Mouse (Mus musculus) stomach, postnatal 0 days (tissue): Measurements from ENCODE around the gene Nol9. TPM values are rescaled to one million over a fixed set of nuclear protein-coding genes. Genes with fewer than 3 reads are reported as not detected.

Experiments
- ATAC-seq: fragments of 200-750 bp; cut with Nextera tagmentation; 2 replicates; pipeline ENCODE4 v1.8.0; 2017; ENCODE audit not compliant: low FRiP score, low TSS enrichment
- DNase-seq: peaks from one replicate; pipeline ENCODE4 v3.0.0-alpha.2; 2016; ENCODE audit warnings: low spot score
- H3K27ac ChIP-seq: fragments of 300-500 bp; sonication (generic); replicated peaks from 2 replicates; pipeline ENCODE4 v1.5.1; 2014; ENCODE audit warnings: mild to moderate bottlenecking, control low read depth
- H3K27me3 ChIP-seq: fragments of 300-500 bp; sonication (generic); 2 replicates; pipeline ENCODE4 v1.6.1; 2014; ENCODE audit warnings: low read length; ENCODE audit not compliant: control insufficient read depth, insufficient read depth
- H3K36me3 ChIP-seq: fragments of 300-500 bp; sonication (generic); 2 replicates; pipeline ENCODE4 v1.6.1; 2014; ENCODE audit warnings: low read length, mixed read lengths; ENCODE audit not compliant: control insufficient read depth, insufficient read depth
- H3K4me1 ChIP-seq: fragments of 300-500 bp; sonication (generic); replicated peaks from 2 replicates; pipeline ENCODE4 v1.6.1; 2014; ENCODE audit warnings: antibody characterized with exemption; ENCODE audit not compliant: control insufficient read depth, insufficient read depth
- H3K4me2 ChIP-seq: fragments of 300-500 bp; sonication (generic); replicated peaks from 2 replicates; pipeline ENCODE4 v1.6.1; 2014; ENCODE audit warnings: low read depth, mild to moderate bottlenecking, control low read depth, moderate library complexity
- H3K4me3 ChIP-seq: fragments of 300-500 bp; sonication (generic); 2 replicates; pipeline ENCODE4 v1.5.1; 2014; ENCODE audit warnings: low read depth, low read length, control low read depth
- H3K9ac ChIP-seq: fragments of 300-500 bp; sonication (generic); 2 replicates; pipeline ENCODE4 v1.6.1; 2014; ENCODE audit warnings: mild to moderate bottlenecking, low read length, control low read depth, mixed read lengths
- H3K9me3 ChIP-seq: fragments of 300-500 bp; sonication (generic); 2 replicates; pipeline ENCODE4 v1.6.1; 2016; ENCODE audit warnings: low read length; ENCODE audit not compliant: control insufficient read depth
- CTCF ChIP-seq: IDR thresholded peaks from 2 replicates; pipeline ENCODE4 v1.5.1; 2016; ENCODE audit warnings: antibody characterized with exemption, low read depth, mild to moderate bottlenecking, moderate library complexity
- EP300 ChIP-seq: optimal IDR thresholded peaks from 2 replicates; pipeline ENCODE3; 2016; ENCODE audit warnings: antibody characterized with exemption
- WGBS: fragments of 180-500 bp; shearing (Covaris S2); extraction: QIAGEN DNeasy Blood & Tissue Kit; methylation state at CpG from one replicate; pipeline ENCODE4 v1.1.7; 2014; 5-methylcytosine and 5-hydroxymethylcytosine counted together
- polyA plus RNA-seq: library from polyadenylated mRNA; unstranded; fragments of >200 nt; fragmentation: Nextera tagmentation; extraction: Ambion mirVana; gene quantifications from 2 replicates; pipeline ENCODE4 v1.2.1, GENCODE M21; 2015

The Nol9 gene
- polyA plus RNA-seq, 1 experiment from 2014 or later: 11.2 TPM

DNA sequence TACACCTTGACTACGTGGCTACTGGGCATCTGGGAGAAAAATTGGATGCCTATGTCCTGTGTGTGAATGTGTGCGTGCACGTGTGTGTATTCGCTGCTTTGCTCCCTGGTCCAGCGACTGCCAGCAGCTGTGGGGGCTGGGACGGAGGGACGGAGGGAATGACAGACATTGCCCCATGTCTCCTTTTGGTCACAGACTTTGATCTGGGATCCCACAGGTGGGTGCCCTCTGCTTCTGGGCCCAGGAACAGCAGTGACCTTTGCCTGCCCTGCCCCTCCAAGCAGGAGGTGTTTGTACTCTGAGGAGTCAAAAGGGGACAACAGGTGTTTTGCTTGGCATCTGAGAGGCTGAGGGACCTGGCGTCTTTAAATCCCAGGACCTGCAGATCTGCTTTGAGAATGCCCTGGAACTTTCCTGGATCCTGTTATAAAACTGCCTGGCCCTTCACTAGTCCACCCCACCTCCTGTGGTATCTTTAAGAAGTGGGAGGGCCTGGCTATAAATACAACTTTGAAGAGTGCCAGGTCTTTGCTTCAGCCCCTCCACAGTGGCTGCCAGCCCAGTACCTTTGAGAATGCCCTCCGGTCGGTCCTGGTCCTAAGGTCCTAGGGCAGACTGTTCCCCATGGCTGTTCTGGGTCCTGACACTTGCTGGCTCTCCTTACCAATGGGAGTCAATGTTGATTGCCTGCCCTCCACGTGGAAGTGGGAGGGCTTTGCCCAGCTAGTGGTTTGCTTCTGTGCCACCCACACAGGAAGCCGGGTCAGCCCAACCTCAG is 25.9 kb upstream of the Nol9 start:
- TF ChIP-seq CTCF (no peak), EP300 (no peak)
- Histone ChIP-seq H3K36me3 (peaks cover 6% of the 10 kb centered on the region), H3K9me3 (no peaks in the 10 kb centered on the region), H3K27ac (no peak overlapping the region), H3K4me2 (no peak overlapping the region), H3K4me3 (no peak overlapping the region), H3K27me3 (no peaks in the 10 kb centered on the region), H3K9ac (0 out of 2 replicates have a peak overlapping the region, but pooled peaks have one; percentile 13), H3K4me1 (0 out of 2 replicates have a peak, but pooled peaks cover 4% of the 10 kb centered on the region)
- no peak for DNase-seq
- 80% methylated on average over 12 of the region's 12 CpGs for WGBS
- no peak for ATAC-seq

DNA sequence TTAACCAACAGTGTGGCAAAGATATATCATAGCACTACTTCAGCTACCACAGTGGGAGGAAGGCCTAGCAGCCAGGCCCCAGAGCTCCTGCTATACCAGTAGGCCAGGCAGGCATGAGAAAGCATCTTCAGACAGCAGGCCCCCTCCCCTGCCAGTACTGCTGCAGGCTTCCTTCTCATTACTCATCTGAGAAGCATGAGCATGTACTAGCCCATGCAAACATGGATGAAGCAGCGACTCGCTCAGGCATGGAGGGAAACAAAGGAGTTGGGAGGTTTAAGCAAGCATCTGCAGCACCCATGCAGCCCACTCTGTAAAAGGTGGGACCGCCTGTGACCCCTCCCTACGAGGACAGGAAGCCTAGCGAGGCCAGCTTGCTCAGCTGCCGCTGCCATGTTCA is 20.0 kb upstream of the Nol9 start:
- 65% methylated on average over 6 of the region's 6 CpGs for WGBS
- Histone ChIP-seq H3K27ac (0 out of 2 replicates have a peak overlapping the region, but pooled peaks have one; percentile 4), H3K27me3 (no peaks in the 10 kb centered on the region), H3K4me2 (no peak overlapping the region), H3K4me3 (no peak overlapping the region), H3K4me1 (no peaks in the 10 kb centered on the region; the same call in 1 of the 2 replicates), H3K36me3 (peaks cover 21% of the 10 kb centered on the region), H3K9me3 (no peaks in the 10 kb centered on the region), H3K9ac (peak overlapping the region; percentile 18; the same call in 1 of the 2 replicates)
- ATAC-seq: no peak
- no peak for DNase-seq
- TF ChIP-seq CTCF (no peak), EP300 (no peak)

DNA sequence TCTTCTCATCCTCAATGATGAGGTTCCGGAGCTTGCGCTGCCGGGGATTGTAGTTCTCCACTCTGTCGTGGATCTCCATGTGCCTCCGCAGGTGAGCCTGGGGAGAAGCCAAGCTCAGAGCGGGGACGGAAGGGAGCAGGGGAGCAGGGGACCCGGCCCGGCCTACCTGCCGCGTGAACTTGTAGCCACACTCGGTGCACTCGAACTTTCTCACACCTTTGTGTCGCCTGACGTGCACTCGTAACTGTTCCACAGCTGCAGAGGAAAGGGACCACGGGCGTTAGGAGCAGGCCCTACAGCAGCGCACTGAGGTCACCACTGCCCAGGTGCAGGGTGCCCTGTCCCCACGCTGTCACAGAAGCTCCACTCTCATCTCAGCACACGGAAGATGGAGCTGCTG is 19.1 kb upstream of the Nol9 start:
- TF ChIP-seq CTCF (no peak), EP300 (no peak)
- ATAC-seq (no peak), DNase-seq (no peak)
- no peak overlapping the region for H3K4me3 ChIP-seq
- H3K27ac ChIP-seq: peak overlapping the region; percentile 35
- WGBS: 86% methylated on average over 20 of the region's 21 CpGs
- no peak overlapping the region for H3K4me2 ChIP-seq
- H3K36me3 ChIP-seq: peaks cover 19% of the 10 kb centered on the region
- no peaks in the 10 kb centered on the region for H3K9me3 ChIP-seq
- H3K4me1 ChIP-seq: no peaks in the 10 kb centered on the region; the same call in 1 of the 2 replicates
- no peaks in the 10 kb centered on the region for H3K27me3 ChIP-seq
- H3K9ac ChIP-seq: no peak overlapping the region

- H3K9ac ChIP-seq: 0 out of 2 replicates have a peak overlapping the region, but pooled peaks have one; percentile 13
- no peak overlapping the region for H3K27ac ChIP-seq
- H3K4me2 ChIP-seq: no peak overlapping the region
- no peak overlapping the region for H3K4me3 ChIP-seq
- DNase-seq: no peak
- H3K27me3 ChIP-seq: no peaks in the 10 kb centered on the region
- 74% methylated on average over 12 of the region's 12 CpGs for WGBS
- peaks cover 9% of the 10 kb centered on the region for H3K4me1 ChIP-seq
- TF ChIP-seq EP300: no peak
- TF ChIP-seq CTCF: peak; percentile 22; the same call in 1 of the 2 replicates
- peaks cover 19% of the 10 kb centered on the region for H3K36me3 ChIP-seq
- no peak; the same call in 1 of the 2 replicates for ATAC-seq
- H3K9me3 ChIP-seq: no peaks in the 10 kb centered on the region
Observed at GRCm38 (mm10) chr4:152021568-152022097, 17.5 kb upstream of the Nol9 start.

DNA sequence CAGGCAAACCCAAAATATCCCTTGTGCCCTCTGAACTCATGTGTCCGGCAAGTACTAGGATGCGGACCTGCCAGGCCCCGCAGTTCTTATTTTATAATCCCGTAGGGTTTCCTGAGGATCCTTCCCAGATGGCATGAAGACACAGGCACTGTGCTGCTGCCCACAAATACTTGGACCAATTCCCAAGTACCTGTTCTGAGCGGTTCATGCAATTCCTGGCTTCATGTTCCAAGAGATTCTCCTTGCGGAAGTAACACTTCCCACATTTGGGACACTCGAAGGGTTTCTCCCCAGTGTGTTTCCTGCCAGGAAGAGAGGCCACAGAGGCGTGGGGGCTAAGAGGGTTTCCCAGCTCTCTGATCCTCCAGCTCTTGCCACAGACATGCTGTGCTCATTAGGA is 16.6 kb upstream of the Nol9 start:
- H3K27ac ChIP-seq: no peak overlapping the region
- 77% methylated on average over 8 of the region's 8 CpGs for WGBS
- ATAC-seq (no peak), DNase-seq (no peak)
- peaks cover 17% of the 10 kb centered on the region for H3K36me3 ChIP-seq
- H3K4me3 ChIP-seq: no peak overlapping the region
- no peaks in the 10 kb centered on the region for H3K9me3 ChIP-seq
- peaks cover 14% of the 10 kb centered on the region for H3K4me1 ChIP-seq
- TF ChIP-seq EP300: no peak
- H3K4me2 ChIP-seq: no peak overlapping the region
- no peak overlapping the region for H3K9ac ChIP-seq
- no peaks in the 10 kb centered on the region for H3K27me3 ChIP-seq

- no peak overlapping the region for H3K27ac ChIP-seq
- H3K9ac ChIP-seq: no peak overlapping the region
- no peaks in the 10 kb centered on the region for H3K9me3 ChIP-seq
- H3K4me3 ChIP-seq: no peak overlapping the region
- no peak for TF ChIP-seq EP300
- TF ChIP-seq CTCF: no peak
- 86% methylated on average over 11 of the region's 11 CpGs for WGBS
- H3K4me2 ChIP-seq: no peak overlapping the region
- H3K4me1 ChIP-seq: peaks cover 16% of the 10 kb centered on the region
- DNase-seq (no peak), ATAC-seq (no peak)
- no peaks in the 10 kb centered on the region for H3K27me3 ChIP-seq
- peaks cover 11% of the 10 kb centered on the region for H3K36me3 ChIP-seq
Observed at GRCm38 (mm10) chr4:152024525-152024924, 14.6 kb upstream of the Nol9 start.
